In genomic region chr11:8302347-8303188, GRCm38 (mm10) we compare ENCODE assay signal across 8 mouse cellular contexts.
DNase-seq lines count a peak whose midpoint lies in the region; ATAC-seq and TF ChIP-seq lines count a peak whose summit lies in the region.

No protein-coding gene starts in this region.

- peak; percentile 36 for DNase-seq in kidney, adult 18-20 months
- no peak for DNase-seq in kidney, adult 11 months
- DNase-seq in cerebellum, adult 11 months, result peak; percentile 14
- peak; percentile 55 for DNase-seq in kidney, adult 2 months
- DNase-seq in limb, embryonic 10.5 days (ENCODE audit: low spot score), result peak; percentile 45
- no peak for DNase-seq in ovary, adult 18-20 months (ENCODE audit: low spot score)

- peak; percentile 44 for TF ChIP-seq CTCF in kidney, adult 2 months (conservative IDR thresholded peaks at IDR 0.05; ENCODE audit: insufficient read depth, insufficient read length, low read depth, low read length)

- no peaks in the 10 kb centered on the region for H3K27me3 ChIP-seq in forebrain, embryonic 15.5 days
- H3K27me3 ChIP-seq in kidney, adult 2 months (replicated peaks; ENCODE audit: control insufficient read depth, insufficient read depth, low read length), result no peaks in the 10 kb centered on the region
- H3K27me3 ChIP-seq in limb, embryonic 10.5 days (ENCODE audit: low read depth, poor library complexity, severe bottlenecking), result no peaks in the 10 kb centered on the region
- no peaks in the 10 kb centered on the region for H3K27me3 ChIP-seq in neural tube, embryonic 12.5 days (replicated peaks)

- ATAC-seq in forebrain, embryonic 15.5 days (replicated peaks), result peak; percentile 82
- ATAC-seq in neural tube, embryonic 12.5 days (ENCODE audit: low FRiP score, low read depth), result peak; percentile 53; the same call in 1 of the 2 replicates

- no peak for TF ChIP-seq POLR2A in kidney, adult 2 months (IDR thresholded peaks at IDR 0.05; ENCODE audit: low read depth, low read length)

- 57% methylated on average over 14 of the region's 14 CpGs for WGBS in forebrain, embryonic 15.5 days
- WGBS in kidney, adult 2 months, result 34% methylated on average over 14 of the region's 14 CpGs
- WGBS in limb, embryonic 10.5 days, result 45% methylated on average over 14 of the region's 14 CpGs
- 56% methylated on average over 14 of the region's 14 CpGs for WGBS in neural tube, embryonic 12.5 days

- no peak overlapping the region for H3K9ac ChIP-seq in forebrain, embryonic 15.5 days (replicated peaks)
- H3K9ac ChIP-seq in neural tube, embryonic 12.5 days, result no peak overlapping the region

- H3K36me3 ChIP-seq in forebrain, embryonic 15.5 days, result no peaks in the 10 kb centered on the region
- no peaks in the 10 kb centered on the region for H3K36me3 ChIP-seq in kidney, adult 2 months (ENCODE audit: control insufficient read depth, insufficient read depth, low read length)
- no peaks in the 10 kb centered on the region for H3K36me3 ChIP-seq in limb, embryonic 10.5 days
- no peaks in the 10 kb centered on the region for H3K36me3 ChIP-seq in neural tube, embryonic 12.5 days

- no peak overlapping the region for H3K4me2 ChIP-seq in forebrain, embryonic 15.5 days (replicated peaks)
- no peak overlapping the region for H3K4me2 ChIP-seq in neural tube, embryonic 12.5 days (replicated peaks)

- H3K4me3 ChIP-seq in forebrain, embryonic 15.5 days, result no peak overlapping the region
- no peak overlapping the region for H3K4me3 ChIP-seq in kidney, adult 2 months (ENCODE audit: insufficient read depth, low read depth, low read length)
- no peak overlapping the region for H3K4me3 ChIP-seq in limb, embryonic 10.5 days
- no peak overlapping the region for H3K4me3 ChIP-seq in neural tube, embryonic 12.5 days

- H3K9me3 ChIP-seq in forebrain, embryonic 15.5 days, result no peaks in the 10 kb centered on the region
- no peaks in the 10 kb centered on the region for H3K9me3 ChIP-seq in limb, embryonic 10.5 days (replicated peaks)
- no peaks in the 10 kb centered on the region for H3K9me3 ChIP-seq in neural tube, embryonic 12.5 days

- no peaks in the 10 kb centered on the region for H3K4me1 ChIP-seq in forebrain, embryonic 15.5 days
- no peaks in the 10 kb centered on the region for H3K4me1 ChIP-seq in kidney, adult 2 months (ENCODE audit: control insufficient read depth, insufficient read depth, low read length)
- peaks cover 11% of the 10 kb centered on the region for H3K4me1 ChIP-seq in limb, embryonic 10.5 days
- no peaks in the 10 kb centered on the region for H3K4me1 ChIP-seq in neural tube, embryonic 12.5 days

- H3K27ac ChIP-seq in forebrain, embryonic 15.5 days (replicated peaks), result no peak overlapping the region
- H3K27ac ChIP-seq in kidney, adult 2 months (ENCODE audit: insufficient read depth, low read depth, low read length), result no peak overlapping the region
- H3K27ac ChIP-seq in limb, embryonic 10.5 days, result 0 out of 2 replicates have a peak overlapping the region, but pooled peaks have one; percentile 8
- H3K27ac ChIP-seq in neural tube, embryonic 12.5 days, result no peak overlapping the region

Comparison
In these comparisons a context has a peak if more than half of its experiments do, and no peak if none do; other contexts are left out.
1. DNase-seq: peak in kidney, adult 18-20 months (single experiment), cerebellum, adult 11 months (single experiment), kidney, adult 2 months (single experiment) and limb, embryonic 10.5 days (single experiment); none in kidney, adult 11 months (single experiment) and ovary, adult 18-20 months (single experiment).